Mouse (Mus musculus): ENCODE results near the gene Smim17.

- no peak for TF ChIP-seq CTCF (IDR thresholded peaks at IDR 0.05; ENCODE audit: insufficient read depth, low read length)
- TF ChIP-seq POLR2A (IDR thresholded peaks at IDR 0.05; ENCODE audit: borderline replicate concordance, extremely low read depth, low read depth, low read length) = no peak
These were observed 36.8 kb upstream of the Smim17 start for GRCm38 (mm10) chr7:6361756-6362155.
